Mouse (Mus musculus) hematopoietic multipotent progenitor cell, adult 10-12 weeks (in vitro differentiated cells): ENCODE measurements around the gene Rabgef1. TPM values are rescaled to one million over a fixed set of nuclear protein-coding genes. Genes with fewer than 3 reads are reported as not detected.

ENCODE experiments used
- polyA plus RNA-seq: library from polyadenylated mRNA; stranded (reverse); fragments of >175 nt; gene quantifications from 2 replicates; pipeline ENCODE4 v1.2.3, GENCODE M21; 2012; ENCODE audit warnings: low replicate concordance

Gene Rabgef1
- polyA plus RNA-seq: 18.4 and 26.5 TPM in 2 replicates

DNA sequence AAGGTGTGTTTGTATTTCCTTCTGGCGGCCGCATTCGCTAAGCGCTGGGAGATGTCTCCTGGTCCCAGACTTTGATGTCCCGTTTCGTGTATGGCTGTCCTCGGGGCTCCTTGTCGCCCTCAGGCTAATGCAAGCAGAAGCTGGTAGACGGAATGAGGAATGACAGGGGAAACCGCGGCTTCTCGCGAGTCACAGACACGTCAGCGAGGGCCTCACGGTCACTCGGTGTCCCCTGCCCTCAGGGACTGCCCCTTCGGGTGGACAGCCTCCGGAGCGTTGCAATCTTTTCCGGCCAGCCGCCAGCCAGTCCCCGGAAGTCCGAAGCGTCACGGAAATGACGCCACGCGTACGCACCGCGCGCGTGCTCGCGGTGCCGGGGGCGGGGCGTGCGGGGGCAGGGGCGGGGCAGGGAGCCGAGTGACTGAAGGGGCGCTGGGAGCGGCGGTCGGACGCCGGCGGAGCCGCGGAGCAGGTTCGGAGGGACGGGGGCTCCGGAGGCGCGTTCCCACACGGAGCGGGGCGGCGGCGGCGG is at the start of gene Rabgef1:
Gene Rabgef1 (plus strand): TSS at position 376 of the 532 bp plus-strand sequence.

GRCm38 (mm10) chr5:130144334-130145312 is 27.0 kb upstream of the Rabgef1 start, which contains the start of gene Kctd7:
Kctd7 (plus strand) TSS chr5:130144861.

GRCm38 (mm10) chr5:130216781-130217180 is 45.2 kb downstream of the Rabgef1 start, which contains the start of gene Tmem248:
Tmem248 (plus strand) TSS chr5:130217081.

GRCm38 (mm10) chr5:130255017-130255720 is 83.6 kb downstream of the Rabgef1 start, which contains the start of the genes Sbds and Tyw1:
Sbds (minus strand) TSS chr5:130255530.
Tyw1 (plus strand) TSS chr5:130255619.

Other genes with a start within 250 kb of the Rabgef1 start
- 6.3 and 7.4 TPM in 2 replicates for gene Vkorc1l1, start 229.8 kb upstream of the Rabgef1 start, polyA plus RNA-seq
- gene Gusb, start 168.7 kb upstream of the Rabgef1 start, polyA plus RNA-seq: 15.6 and 22.0 TPM in 2 replicates
- gene Asl, start 142.6 kb upstream of the Rabgef1 start, polyA plus RNA-seq: 10.3 and 17.1 TPM in 2 replicates
- 8.1 and 9.9 TPM in 2 replicates for gene Crcp, start 142.5 kb upstream of the Rabgef1 start, polyA plus RNA-seq
- gene Tpst1, start 98.5 kb upstream of the Rabgef1 start, polyA plus RNA-seq: 17.5 and 48.8 TPM in 2 replicates
- gene Kctd7, start 26.9 kb upstream of the Rabgef1 start, polyA plus RNA-seq: 6.3 and 8.8 TPM in 2 replicates
- gene Tmem248, start 45.3 kb downstream of the Rabgef1 start, polyA plus RNA-seq: 21.7 and 46.6 TPM in 2 replicates
- 7.0 and 29.9 TPM in 2 replicates for gene Sbds, start 83.7 kb downstream of the Rabgef1 start, polyA plus RNA-seq
- gene Tyw1, start 83.8 kb downstream of the Rabgef1 start, polyA plus RNA-seq: 5.4 and 7.6 TPM in 2 replicates
- gene Caln1, start 197.7 kb downstream of the Rabgef1 start, polyA plus RNA-seq: not detected in 2 replicates
- not detected in 2 replicates for gene A330070K13Rik, start 212.8 kb downstream of the Rabgef1 start, polyA plus RNA-seq